Mouse (Mus musculus) thymus, adult 2 months (tissue): ENCODE results near the gene Arpp21.

Experiments
- CTCF ChIP-seq: fragments of 200-500 bp; IDR thresholded peaks from 2 replicates; pipeline ENCODE4 v1.5.1; 2012; ENCODE audit warnings: mild to moderate bottlenecking, control low read depth, low read length, moderate library complexity, borderline replicate concordance; ENCODE audit not compliant: control insufficient read depth, poor library complexity, insufficient read depth; ENCODE audit errors: extremely low read depth
- POLR2A ChIP-seq: fragments of 200-500 bp; IDR thresholded peaks from 2 replicates; pipeline ENCODE4 v1.6.1; 2012; ENCODE audit warnings: mild to moderate bottlenecking, low read length, control low read depth, moderate library complexity; ENCODE audit not compliant: control insufficient read depth, poor library complexity, insufficient read depth; ENCODE audit errors: extremely low read depth

- TF ChIP-seq CTCF (no peak), POLR2A (no peak)
Measured at GRCm38 (mm10) chr9:112255971-112256370, 20.2 kb upstream of the Arpp21 start.
